Mouse (Mus musculus) embryonic fibroblast, embryonic 13.5 days (primary cell): ENCODE results near the gene Rln1. TPM values are rescaled to one million over a fixed set of nuclear protein-coding genes. Genes with fewer than 3 reads are reported as not detected.

Source experiments
- H3K27ac ChIP-seq: 2 replicates; pipeline ENCODE4 v1.5.1; 2012; ENCODE audit warnings: low read length, control low read depth, inconsistent platforms; ENCODE audit not compliant: insufficient read depth
- H3K4me1 ChIP-seq: 2 replicates; pipeline ENCODE4 v1.6.1; 2011; ENCODE audit warnings: low read length; ENCODE audit not compliant: control insufficient read depth, insufficient read depth
- H3K4me3 ChIP-seq: 2 replicates; pipeline ENCODE4 v1.5.1; 2011; ENCODE audit warnings: mild to moderate bottlenecking, control low read depth, low read length; ENCODE audit not compliant: insufficient read depth
- CTCF ChIP-seq: IDR thresholded peaks from 2 replicates; pipeline ENCODE4 v1.5.1; 2011; ENCODE audit warnings: mild to moderate bottlenecking, control low read depth, low read length, moderate library complexity, borderline replicate concordance; ENCODE audit not compliant: insufficient read depth
- POLR2A ChIP-seq: IDR thresholded peaks from 2 replicates; pipeline ENCODE4 v1.6.1; 2011; ENCODE audit warnings: low read depth, mild to moderate bottlenecking, control low read depth, low read length, moderate library complexity
- polyA plus RNA-seq: library from polyadenylated mRNA; stranded (reverse); fragments of >200 nt; gene quantifications from 2 replicates; pipeline ENCODE4 v1.2.4, GENCODE M21; 2011; ENCODE audit warnings: low read depth; ENCODE audit not compliant: missing spikeins, insufficient read length

Gene Rln1
- polyA plus RNA-seq, 1 experiment, result not detected

- TF ChIP-seq CTCF, result no peak
- TF ChIP-seq POLR2A, result no peak
- H3K4me1 ChIP-seq, result no peaks in the 10 kb centered on the region
- no peak overlapping the region for H3K27ac ChIP-seq
- H3K4me3 ChIP-seq, result no peak overlapping the region
Observed at GRCm38 (mm10) chr19:29302119-29302518, 32.4 kb downstream of the Rln1 start.

GRCm38 (mm10) chr19:29300919-29301318 is 33.6 kb downstream of the Rln1 start:
- Histone ChIP-seq H3K4me3 (no peak overlapping the region), H3K4me1 (no peaks in the 10 kb centered on the region), H3K27ac (no peak overlapping the region)
- TF ChIP-seq CTCF, result no peak
- TF ChIP-seq POLR2A, result no peak

GRCm38 (mm10) chr19:29297366-29297765 is 37.1 kb downstream of the Rln1 start:
- no peak overlapping the region for H3K27ac ChIP-seq
- TF ChIP-seq CTCF (no peak), POLR2A (no peak)
- H3K4me1 ChIP-seq, result peaks cover 7% of the 10 kb centered on the region
- no peak overlapping the region for H3K4me3 ChIP-seq

GRCm38 (mm10) chr19:29296166-29296565 is 38.3 kb downstream of the Rln1 start:
- TF ChIP-seq CTCF (no peak), POLR2A (no peak)
- Histone ChIP-seq H3K27ac (no peak overlapping the region), H3K4me1 (peaks cover 8% of the 10 kb centered on the region), H3K4me3 (no peak overlapping the region)

- Histone ChIP-seq H3K27ac (peak overlapping the region; percentile 87), H3K4me3 (no peak overlapping the region), H3K4me1 (peaks cover 8% of the 10 kb centered on the region)
- TF ChIP-seq CTCF (no peak), POLR2A (no peak)
Observed at GRCm38 (mm10) chr19:29294756-29295155, 39.7 kb downstream of the Rln1 start.

GRCm38 (mm10) chr19:29292546-29292945 is 41.9 kb downstream of the Rln1 start:
- no peak overlapping the region for H3K27ac ChIP-seq
- H3K4me3 ChIP-seq, result no peak overlapping the region
- H3K4me1 ChIP-seq, result peaks cover 8% of the 10 kb centered on the region
- TF ChIP-seq POLR2A (no peak), CTCF (no peak)

- no peak for TF ChIP-seq POLR2A
- TF ChIP-seq CTCF, result no peak
- no peak overlapping the region for H3K4me3 ChIP-seq
- H3K4me1 ChIP-seq, result peaks cover 8% of the 10 kb centered on the region
- H3K27ac ChIP-seq, result no peak overlapping the region
Observed at GRCm38 (mm10) chr19:29291532-29291931, 42.9 kb downstream of the Rln1 start.

- no peak overlapping the region for H3K4me3 ChIP-seq
- H3K4me1 ChIP-seq, result peaks cover 4% of the 10 kb centered on the region; the same call in 1 of the 2 replicates
- no peak for TF ChIP-seq CTCF
- TF ChIP-seq POLR2A, result no peak
- no peak overlapping the region for H3K27ac ChIP-seq
Observed at GRCm38 (mm10) chr19:29287863-29288262, 46.6 kb downstream of the Rln1 start.

- TF ChIP-seq POLR2A, result no peak
- TF ChIP-seq CTCF, result no peak
- Histone ChIP-seq H3K4me1 (no peaks in the 10 kb centered on the region; the same call in 1 of the 2 replicates), H3K4me3 (no peak overlapping the region), H3K27ac (no peak overlapping the region)
Observed at GRCm38 (mm10) chr19:29285451-29285869, 49.0 kb downstream of the Rln1 start.

Other genes with a start within 250 kb of the Rln1 start
- gene Rcl1, start 233.3 kb downstream of the Rln1 start, polyA plus RNA-seq, result 17.0 and 17.2 TPM in 2 replicates
- gene Jak2, start 82.8 kb downstream of the Rln1 start, polyA plus RNA-seq, result 31.2 and 37.4 TPM in 2 replicates
- 4.3 and 5.3 TPM in 2 replicates for gene Insl6, start 9.3 kb downstream of the Rln1 start, polyA plus RNA-seq
- 57.9 and 65.1 TPM in 2 replicates for gene Plgrkt, start 32.7 kb upstream of the Rln1 start, polyA plus RNA-seq
- 1.1 and 1.2 TPM in 2 replicates for gene Cd274, start 32.8 kb upstream of the Rln1 start, polyA plus RNA-seq
- gene Pdcd1lg2, start 76.2 kb upstream of the Rln1 start, polyA plus RNA-seq, result not detected in 2 replicates
- gene Ric1, start 187.6 kb upstream of the Rln1 start, polyA plus RNA-seq, result 31.0 and 39.2 TPM in 2 replicates